Mouse (Mus musculus): Measurements from ENCODE around the gene Cwc27. TPM values are rescaled to one million over a fixed set of nuclear protein-coding genes. Genes with fewer than 3 reads are reported as not detected.
A peak's percentile ranks its signal among the peaks of the same experiment; 100 is the strongest.

Gene Cwc27
- polyA plus RNA-seq, 1 experiment from 2014 or later: 35.0 TPM

- ATAC-seq: no peak
Measured at GRCm38 (mm10) chr13:104821192-104821591, 4.2 kb upstream of the Cwc27 start.

GRCm38 (mm10) chr13:104817696-104818095 is 754 bp upstream of the Cwc27 start:
- WGBS: 59% methylated on average over 12 of the region's 12 CpGs
- Histone ChIP-seq H3K36me3 (ENCODE audit: poor library complexity, severe bottlenecking) (no peaks in the 10 kb centered on the region), H3K4me2 (peak overlapping the region; percentile 73), H3K27ac (no peak overlapping the region), H3K9ac (peak overlapping the region; percentile 89), H3K27me3 (no peaks in the 10 kb centered on the region), H3K9me3 (replicated peaks) (no peaks in the 10 kb centered on the region), H3K4me3 (peak overlapping the region; percentile 77), H3K4me1 (peaks cover 35% of the 10 kb centered on the region)
- ATAC-seq: no peak

More at GRCm38 (mm10) chr13:104821192-104821591, 4.2 kb upstream of the Cwc27 start:
- Histone ChIP-seq H3K36me3 (ENCODE audit: poor library complexity, severe bottlenecking) (no peaks in the 10 kb centered on the region), H3K4me1 (peaks cover 27% of the 10 kb centered on the region), H3K9ac (no peak overlapping the region), H3K4me2 (no peak overlapping the region), H3K27me3 (no peaks in the 10 kb centered on the region), H3K27ac (no peak overlapping the region), H3K9me3 (replicated peaks) (no peaks in the 10 kb centered on the region), H3K4me3 (no peak overlapping the region)

- H3K4me1 ChIP-seq: peaks cover 27% of the 10 kb centered on the region
- H3K9ac ChIP-seq: peak overlapping the region; percentile 89
- peak overlapping the region; percentile 77 for H3K4me3 ChIP-seq
- ATAC-seq: no peak
- H3K27ac ChIP-seq: no peak overlapping the region
- H3K27me3 ChIP-seq: no peaks in the 10 kb centered on the region
- H3K36me3 ChIP-seq (ENCODE audit: poor library complexity, severe bottlenecking): 0 out of 2 replicates have a peak, but pooled peaks cover 3% of the 10 kb centered on the region
- WGBS: 8% methylated on average over 8 of the region's 8 CpGs
- H3K4me2 ChIP-seq: peak overlapping the region; percentile 73
- H3K9me3 ChIP-seq (replicated peaks): no peaks in the 10 kb centered on the region
Measured at GRCm38 (mm10) chr13:104816270-104816634, 690 bp downstream of the Cwc27 start.

GRCm38 (mm10) chr13:104805681-104806080 is 11.3 kb downstream of the Cwc27 start:
- peak; percentile 63; the same call in 1 of the 2 replicates for ATAC-seq
- no peak overlapping the region for H3K4me2 ChIP-seq

GRCm38 (mm10) chr13:104799566-104800182 is 17.3 kb downstream of the Cwc27 start:
- Histone ChIP-seq H3K9ac (no peak overlapping the region), H3K27me3 (no peaks in the 10 kb centered on the region), H3K4me3 (no peak overlapping the region), H3K36me3 (ENCODE audit: poor library complexity, severe bottlenecking) (peaks cover 28% of the 10 kb centered on the region), H3K9me3 (replicated peaks) (no peaks in the 10 kb centered on the region), H3K27ac (no peak overlapping the region), H3K4me1 (no peaks in the 10 kb centered on the region), H3K4me2 (no peak overlapping the region)
- ATAC-seq: no peak
- WGBS: 88% methylated on average over 7 of the region's 7 CpGs

More at GRCm38 (mm10) chr13:104805681-104806080, 11.3 kb downstream of the Cwc27 start:
- H3K9ac ChIP-seq: no peak overlapping the region
- no peaks in the 10 kb centered on the region for H3K27me3 ChIP-seq
- no peak overlapping the region for H3K4me3 ChIP-seq
- WGBS: 53% methylated on average over 3 of the region's 3 CpGs
- no peaks in the 10 kb centered on the region for H3K4me1 ChIP-seq
- no peaks in the 10 kb centered on the region for H3K9me3 ChIP-seq (replicated peaks)
- H3K36me3 ChIP-seq (ENCODE audit: poor library complexity, severe bottlenecking): peaks cover 16% of the 10 kb centered on the region
- no peak overlapping the region for H3K27ac ChIP-seq

GRCm38 (mm10) chr13:104799067-104799466 is 17.9 kb downstream of the Cwc27 start:
- H3K4me1 ChIP-seq: no peaks in the 10 kb centered on the region
- H3K27ac ChIP-seq: no peak overlapping the region
- no peak overlapping the region for H3K4me2 ChIP-seq
- H3K36me3 ChIP-seq (ENCODE audit: poor library complexity, severe bottlenecking): peaks cover 34% of the 10 kb centered on the region
- no peak overlapping the region for H3K4me3 ChIP-seq
- no peaks in the 10 kb centered on the region for H3K27me3 ChIP-seq
- no peaks in the 10 kb centered on the region for H3K9me3 ChIP-seq (replicated peaks)
- no peak overlapping the region for H3K9ac ChIP-seq
- WGBS: 91% methylated on average over 8 of the region's 8 CpGs
- no peak for ATAC-seq

GRCm38 (mm10) chr13:104794421-104794820 is 22.5 kb downstream of the Cwc27 start:
- no peaks in the 10 kb centered on the region for H3K27me3 ChIP-seq
- H3K36me3 ChIP-seq (ENCODE audit: poor library complexity, severe bottlenecking): peaks cover 30% of the 10 kb centered on the region
- no peaks in the 10 kb centered on the region for H3K9me3 ChIP-seq (replicated peaks)
- 94% methylated on average over 3 of the region's 3 CpGs for WGBS
- no peak overlapping the region for H3K4me3 ChIP-seq
- no peak overlapping the region for H3K27ac ChIP-seq
- H3K4me1 ChIP-seq: no peaks in the 10 kb centered on the region
- no peak overlapping the region for H3K4me2 ChIP-seq
- ATAC-seq: no peak
- H3K9ac ChIP-seq: no peak overlapping the region

GRCm38 (mm10) chr13:104792184-104792583 is 24.8 kb downstream of the Cwc27 start, which contains the start of gene Srek1ip1:
Gene Srek1ip1 (plus strand): TSS chr13:104792484.
- Histone ChIP-seq H3K4me2 (no peak within 1 kb of the TSS), H3K36me3 (ENCODE audit: poor library complexity, severe bottlenecking) (peaks cover 33% of the 10 kb centered on the region), H3K4me1 (no peaks in the 10 kb centered on the region), H3K27me3 (no peaks in the 10 kb centered on the region), H3K9me3 (replicated peaks) (no peaks in the 10 kb centered on the region), H3K4me3 (no peak within 1 kb of the TSS), H3K9ac (no peak within 1 kb of the TSS), H3K27ac (no peak within 1 kb of the TSS)
- 92% methylated on average over 11 of the region's 11 CpGs for WGBS
- ATAC-seq: no peak

GRCm38 (mm10) chr13:104789663-104790062 is 27.3 kb downstream of the Cwc27 start:
- H3K9me3 ChIP-seq (replicated peaks): no peaks in the 10 kb centered on the region
- H3K4me1 ChIP-seq: no peaks in the 10 kb centered on the region
- peaks cover 23% of the 10 kb centered on the region for H3K36me3 ChIP-seq (ENCODE audit: poor library complexity, severe bottlenecking)
- no peak overlapping the region for H3K4me3 ChIP-seq
- H3K27me3 ChIP-seq: no peaks in the 10 kb centered on the region
- peak; percentile 75 for ATAC-seq
- H3K27ac ChIP-seq: no peak overlapping the region
- WGBS: 17% methylated on average over 2 of the region's 2 CpGs
- no peak overlapping the region for H3K4me2 ChIP-seq
- H3K9ac ChIP-seq: no peak overlapping the region

GRCm38 (mm10) chr13:104787260-104787659 is 29.7 kb downstream of the Cwc27 start:
- H3K9me3 ChIP-seq (replicated peaks): no peaks in the 10 kb centered on the region
- no peaks in the 10 kb centered on the region for H3K27me3 ChIP-seq
- peak; percentile 69 for ATAC-seq
- H3K4me1 ChIP-seq: no peaks in the 10 kb centered on the region
- H3K4me2 ChIP-seq: no peak overlapping the region
- WGBS: 87% methylated on average over 4 of the region's 4 CpGs
- H3K4me3 ChIP-seq: no peak overlapping the region
- no peak overlapping the region for H3K9ac ChIP-seq
- H3K36me3 ChIP-seq (ENCODE audit: poor library complexity, severe bottlenecking): peaks cover 23% of the 10 kb centered on the region
- H3K27ac ChIP-seq: no peak overlapping the region

- WGBS: 92% methylated on average over 1 of the region's 1 CpGs
- H3K9ac ChIP-seq: no peak overlapping the region
- H3K4me3 ChIP-seq: no peak overlapping the region
- H3K36me3 ChIP-seq (ENCODE audit: poor library complexity, severe bottlenecking): peaks cover 15% of the 10 kb centered on the region
- no peaks in the 10 kb centered on the region for H3K9me3 ChIP-seq (replicated peaks)
- H3K27me3 ChIP-seq: no peaks in the 10 kb centered on the region
- ATAC-seq: no peak
- H3K27ac ChIP-seq: no peak overlapping the region
- H3K4me1 ChIP-seq: no peaks in the 10 kb centered on the region
- no peak overlapping the region for H3K4me2 ChIP-seq
Measured at GRCm38 (mm10) chr13:104779104-104779670, 37.8 kb downstream of the Cwc27 start.

- ATAC-seq: no peak
- Histone ChIP-seq H3K4me2 (no peak overlapping the region), H3K9me3 (replicated peaks) (no peaks in the 10 kb centered on the region), H3K27me3 (no peaks in the 10 kb centered on the region), H3K4me1 (no peaks in the 10 kb centered on the region), H3K9ac (no peak overlapping the region), H3K27ac (no peak overlapping the region), H3K4me3 (no peak overlapping the region), H3K36me3 (ENCODE audit: poor library complexity, severe bottlenecking) (no peaks in the 10 kb centered on the region)
- 80% methylated on average over 3 of the region's 3 CpGs for WGBS
Measured at GRCm38 (mm10) chr13:104763193-104763592, 53.7 kb downstream of the Cwc27 start.

- Histone ChIP-seq H3K27me3 (no peaks in the 10 kb centered on the region), H3K9ac (no peak overlapping the region), H3K4me2 (no peak overlapping the region), H3K27ac (no peak overlapping the region), H3K36me3 (ENCODE audit: poor library complexity, severe bottlenecking) (no peaks in the 10 kb centered on the region), H3K9me3 (replicated peaks) (no peaks in the 10 kb centered on the region), H3K4me1 (no peaks in the 10 kb centered on the region), H3K4me3 (no peak overlapping the region)
- 85% methylated on average over 4 of the region's 4 CpGs for WGBS
- ATAC-seq: no peak
Measured at GRCm38 (mm10) chr13:104762401-104762800, 54.5 kb downstream of the Cwc27 start.
